In the genomic region with DNA sequence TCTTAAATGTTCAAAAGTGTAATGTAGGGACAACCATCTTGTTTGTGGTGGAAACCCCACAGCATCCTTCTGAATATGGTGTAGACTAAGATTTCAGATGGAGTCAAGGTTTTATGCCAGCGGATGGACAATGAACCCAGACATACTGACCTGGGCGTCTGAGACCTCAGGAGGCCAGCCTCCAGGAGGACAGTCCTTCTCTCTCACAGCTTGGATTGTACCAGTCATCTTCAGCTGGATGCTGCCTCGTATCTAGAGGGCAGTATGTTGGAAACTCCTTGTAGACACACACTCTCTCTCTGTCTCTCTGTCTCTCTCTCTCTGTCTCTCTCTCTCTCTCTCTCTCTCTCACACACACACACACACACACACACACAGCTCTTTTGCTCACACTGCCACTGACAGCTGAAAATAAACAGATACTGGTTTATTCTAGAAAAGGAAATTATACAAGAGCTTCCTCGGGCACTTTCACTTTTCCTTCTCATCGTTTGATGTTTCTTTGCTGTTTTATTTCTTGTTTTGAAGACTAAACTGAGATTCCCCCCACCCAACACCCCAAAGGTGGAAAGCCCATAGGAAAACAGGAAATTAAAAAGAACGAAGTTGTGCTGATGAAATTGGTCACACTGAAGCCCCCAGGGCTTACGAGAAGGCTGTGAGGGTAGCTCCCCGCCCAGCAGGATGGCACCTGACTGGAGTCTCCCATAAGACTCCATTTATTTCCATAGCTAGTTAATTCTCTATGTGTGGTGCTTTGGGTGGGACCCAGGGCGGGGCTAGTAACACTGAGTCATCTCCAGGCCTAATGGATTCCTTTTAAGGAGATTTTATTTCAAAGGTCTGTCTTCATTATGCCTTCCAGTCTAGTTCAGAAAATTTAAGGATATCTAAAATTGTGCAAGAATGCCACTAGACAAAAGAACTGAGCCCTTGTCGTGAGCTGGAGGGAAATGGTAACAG, we compare ENCODE assay signal across 14 mouse cellular contexts.
DNase-seq lines count a peak whose midpoint lies in the region; ATAC-seq and TF ChIP-seq lines count a peak whose summit lies in the region.
"Had no signal": no experiment of that assay in that cellular context is flagged by ENCODE, and none has a peak within 500 bp of the region (broad histone marks: within the 10 kb centered on the region; RNA-seq: fewer than 3 reads in every experiment).

No protein-coding gene starts in this region.

- WGBS in heart, embryonic 15.5 days = 79% methylated on average over 10 of the region's 10 CpGs
- WGBS in thymus, adult 2 months = 66% methylated on average over 10 of the region's 10 CpGs

- intact Hi-C loops in heart, postnatal 25 days (cut with DNase I) = no loop called here

- TF ChIP-seq CTCF in thymus, adult 2 months (IDR thresholded peaks at IDR 0.05; ENCODE audit: borderline replicate concordance, control insufficient read depth, extremely low read depth, insufficient read depth, low read length, poor library complexity) = no peak

- peaks cover 47% of the 10 kb centered on the region for H3K4me1 ChIP-seq in heart, embryonic 15.5 days (replicated peaks)
- H3K4me1 ChIP-seq in thymus, adult 2 months (replicated peaks; ENCODE audit: control insufficient read depth, insufficient read depth, low read length) = peaks cover 6% of the 10 kb centered on the region

- no peak for ATAC-seq in heart, embryonic 15.5 days (replicated peaks; ENCODE audit: insufficient number of reproducible peaks, insufficient read depth, low FRiP score, low read depth)
- ATAC-seq in activated CD4-positive, CD25-positive, alpha-beta regulatory T cell, adult 4 months = peak; percentile 40
- ATAC-seq: forebrain, embryonic 15.5 days had no signal

- no peak overlapping the region for H3K9ac ChIP-seq in heart, embryonic 15.5 days
- H3K9ac ChIP-seq: forebrain, embryonic 15.5 days had no signal

- H3K4me2 ChIP-seq in heart, embryonic 15.5 days = no peak overlapping the region
- H3K4me2 ChIP-seq: forebrain, embryonic 15.5 days had no signal

- H3K27ac ChIP-seq in heart, embryonic 15.5 days = 0 out of 2 replicates have a peak overlapping the region, but pooled peaks have one; percentile 20
- H3K27ac ChIP-seq in thymus, adult 2 months (ENCODE audit: control insufficient read depth, insufficient read depth, low read length) = no peak overlapping the region
- H3K27ac ChIP-seq: forebrain, embryonic 15.5 days had no signal

- no peak for TF ChIP-seq POLR2A in thymus, adult 2 months (IDR thresholded peaks at IDR 0.05; ENCODE audit: control insufficient read depth, extremely low read depth, insufficient read depth, low read length, poor library complexity)

- H3K27me3 ChIP-seq in heart, embryonic 15.5 days = no peaks in the 10 kb centered on the region
- H3K27me3 ChIP-seq in thymus, adult 2 months (ENCODE audit: control insufficient read depth, insufficient read depth, low read length) = no peaks in the 10 kb centered on the region
- H3K27me3 ChIP-seq: forebrain, embryonic 15.5 days had no signal

- 0 out of 2 replicates have a peak, but pooled peaks cover 3% of the 10 kb centered on the region for H3K9me3 ChIP-seq in heart, embryonic 15.5 days (replicated peaks)
- H3K9me3 ChIP-seq: forebrain, embryonic 15.5 days had no signal

- DNase-seq in heart, postnatal 25 days (ENCODE audit: low spot score) = no peak
- DNase-seq in 3T3-L1 (ENCODE audit: low read depth, low spot score) (peak; percentile 49), liver (peak; percentile 85)
- DNase-seq in retina, embryonic 14.5 days (ENCODE audit: low spot score) = no peak
- no peak for DNase-seq in yolk sac, embryonic 10.5 days (ENCODE audit: low spot score)
- DNase-seq in thymus, adult 2 months = no peak
- DNase-seq: adrenal gland, adult 8-10 months; cerebellum, postnatal 36 days; kidney, postnatal 4 days; midbrain, embryonic 14.5 days; retina, postnatal 1 day had no signal

- no peak overlapping the region for H3K4me3 ChIP-seq in heart, embryonic 15.5 days
- H3K4me3 ChIP-seq in thymus, adult 2 months (ENCODE audit: control insufficient read depth, insufficient read depth, low read length) = no peak overlapping the region
- H3K4me3 ChIP-seq: forebrain, embryonic 15.5 days had no signal

- H3K36me3 ChIP-seq in heart, embryonic 15.5 days = no peaks in the 10 kb centered on the region
- no peaks in the 10 kb centered on the region for H3K36me3 ChIP-seq in thymus, adult 2 months (ENCODE audit: control insufficient read depth, insufficient read depth, low read length)
- H3K36me3 ChIP-seq: forebrain, embryonic 15.5 days had no signal

Comparison
In these comparisons a context has a peak if more than half of its experiments do, and no peak if none do; other contexts are left out.
1. DNase-seq: peak in 3T3-L1 (single experiment) and liver (single experiment); none in heart, postnatal 25 days (single experiment), retina, embryonic 14.5 days (single experiment), yolk sac, embryonic 10.5 days (single experiment) and thymus, adult 2 months (single experiment).